Mouse (Mus musculus) bone marrow macrophage, adult 2 months (primary cell): ENCODE data around the gene Cdk5r2.

Experiments used
- CTCF ChIP-seq: IDR thresholded peaks from 2 replicates; pipeline ENCODE4 v1.5.1; 2012; ENCODE audit warnings: low read depth, mild to moderate bottlenecking, low read length, moderate library complexity
- POLR2A ChIP-seq: IDR thresholded peaks from 2 replicates; pipeline ENCODE4 v1.6.1; 2012; ENCODE audit warnings: mild to moderate bottlenecking, low read depth, low read length, borderline replicate concordance

DNA sequence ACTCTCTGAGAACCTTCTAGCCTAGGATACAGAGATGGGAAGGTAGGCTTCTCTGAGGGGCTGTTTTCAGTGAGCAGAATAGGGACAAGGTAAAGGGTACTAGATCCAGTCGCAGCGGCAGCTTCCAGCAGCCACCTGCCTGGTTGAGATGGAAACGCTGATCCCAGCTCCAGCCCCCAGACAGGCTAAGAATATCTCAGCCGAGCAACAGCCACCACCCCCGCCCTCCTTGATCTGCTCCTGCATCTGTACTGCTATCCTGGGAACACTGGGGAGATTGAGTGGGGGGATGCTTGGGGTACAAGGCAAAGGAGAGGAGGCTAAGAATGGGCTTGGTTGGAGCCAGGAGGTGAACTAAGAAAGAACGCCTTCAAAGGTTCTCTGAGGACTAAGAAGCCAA is 4.5 kb upstream of the Cdk5r2 start:
- TF ChIP-seq CTCF, result no peak
- TF ChIP-seq POLR2A, result no peak
